8 mouse cellular contexts compared by ENCODE assay signal in the genomic region with DNA sequence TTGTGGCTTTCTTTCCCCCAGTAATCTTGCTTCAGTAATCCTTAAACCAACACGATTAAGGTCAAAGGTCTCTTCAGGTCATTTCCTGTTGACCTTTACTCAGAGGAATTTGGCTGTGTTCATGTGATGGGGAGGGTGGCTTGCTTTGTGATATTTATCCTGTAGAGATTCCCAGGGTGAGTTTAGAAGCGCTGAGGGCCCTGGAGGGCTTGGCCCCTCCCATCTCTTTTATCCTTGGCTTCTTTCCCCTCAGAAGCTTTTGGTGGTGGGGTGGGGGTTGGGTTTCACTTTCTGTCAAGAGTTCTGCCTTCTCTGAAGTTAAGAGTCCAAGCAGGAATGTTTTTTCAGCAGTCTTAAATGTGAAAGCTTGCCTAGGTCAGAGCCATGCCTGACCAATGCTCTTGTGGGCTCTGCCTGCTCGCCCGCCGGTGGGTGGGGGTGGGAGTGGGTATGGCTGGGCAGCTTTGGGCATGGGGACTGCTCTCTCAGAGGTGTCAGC. TPM values are rescaled to one million over a fixed set of nuclear protein-coding genes. Genes with fewer than 3 reads are reported as not detected.
DNase-seq lines count a peak whose midpoint lies in the region; ATAC-seq and TF ChIP-seq lines count a peak whose summit lies in the region.

No protein-coding gene starts in this region.

- peak; percentile 58 to 81 for DNase-seq in adrenal gland, adult (ENCODE audit: inconsistent age in 2 of 2, low spot score in 1 of 2)
- no peak for DNase-seq in adrenal gland, adult 8-10 months
- DNase-seq in hindbrain, embryonic 14.5 days (ENCODE audit: low spot score), result no peak
- peak; percentile 42 for DNase-seq in limb, embryonic 14.5 days (ENCODE audit: low spot score)
- DNase-seq in layer of hippocampus, postnatal 36 days, result no peak
- no peak for DNase-seq in right cerebral cortex, postnatal 4 days

- TF ChIP-seq CTCF in embryonic fibroblast, embryonic 13.5 days (IDR thresholded peaks at IDR 0.05; ENCODE audit: borderline replicate concordance, insufficient read depth, low read length), result no peak

- H3K27me3 ChIP-seq in hindbrain, embryonic 14.5 days (ENCODE audit: control insufficient read depth, insufficient read depth, low read length), result no peaks in the 10 kb centered on the region
- no peaks in the 10 kb centered on the region for H3K27me3 ChIP-seq in limb, embryonic 14.5 days (ENCODE audit: control insufficient read depth, insufficient read depth, low read length)
- H3K27me3 ChIP-seq in myocyte (ENCODE audit: control insufficient read depth, insufficient read depth, insufficient read length), result no peaks in the 10 kb centered on the region

- H3K79me2 ChIP-seq in myocyte (ENCODE audit: control insufficient read depth, insufficient read depth), result peaks cover 60% of the 10 kb centered on the region

- peak overlapping the region; percentile 45 for H3K27ac ChIP-seq in embryonic fibroblast, embryonic 13.5 days (ENCODE audit: insufficient read depth, low read length)
- H3K27ac ChIP-seq in hindbrain, embryonic 14.5 days, result no peak overlapping the region
- peak overlapping the region; percentile 63 for H3K27ac ChIP-seq in limb, embryonic 14.5 days (replicated peaks; ENCODE audit: low read depth, low read length)

- H3K36me3 ChIP-seq in hindbrain, embryonic 14.5 days (replicated peaks; ENCODE audit: control insufficient read depth, insufficient read depth), result no peaks in the 10 kb centered on the region
- peaks cover 8% of the 10 kb centered on the region; the same call in 1 of the 2 replicates for H3K36me3 ChIP-seq in limb, embryonic 14.5 days (ENCODE audit: control insufficient read depth, insufficient read depth, low read length)
- peaks cover 2% of the 10 kb centered on the region for H3K36me3 ChIP-seq in myocyte (ENCODE audit: control insufficient read depth, insufficient read depth)

- H3ac ChIP-seq in myocyte (ENCODE audit: control insufficient read depth, insufficient read length), result no peak overlapping the region

- H3K4me1 ChIP-seq in embryonic fibroblast, embryonic 13.5 days (ENCODE audit: control insufficient read depth, insufficient read depth, low read length), result peaks cover 34% of the 10 kb centered on the region
- peaks cover 15% of the 10 kb centered on the region for H3K4me1 ChIP-seq in hindbrain, embryonic 14.5 days (replicated peaks; ENCODE audit: control insufficient read depth, insufficient read depth, low read length)
- H3K4me1 ChIP-seq in limb, embryonic 14.5 days (ENCODE audit: control insufficient read depth, insufficient read depth, low read length), result peaks cover 54% of the 10 kb centered on the region

- no peak overlapping the region for H3K4me3 ChIP-seq in embryonic fibroblast, embryonic 13.5 days (ENCODE audit: insufficient read depth, low read length)
- no peak overlapping the region for H3K4me3 ChIP-seq in hindbrain, embryonic 14.5 days (replicated peaks; ENCODE audit: low read length)
- no peak overlapping the region for H3K4me3 ChIP-seq in limb, embryonic 14.5 days (replicated peaks; ENCODE audit: low read length)
- no peak overlapping the region for H3K4me3 ChIP-seq in myocyte

- 4% methylated on average over 5 of the region's 5 CpGs for WGBS in hindbrain, embryonic 14.5 days
- WGBS in limb, embryonic 14.5 days, result 0% methylated on average over 5 of the region's 5 CpGs

- no peaks in the 10 kb centered on the region for H3K9me3 ChIP-seq in hindbrain, embryonic 14.5 days (ENCODE audit: control insufficient read depth, low read length)
- no peaks in the 10 kb centered on the region for H3K9me3 ChIP-seq in limb, embryonic 14.5 days (ENCODE audit: control insufficient read depth, low read length)

- no peak for TF ChIP-seq POLR2A in embryonic fibroblast, embryonic 13.5 days (IDR thresholded peaks at IDR 0.05; ENCODE audit: low read depth, low read length)
- TF ChIP-seq POLR2A in limb, embryonic 14.5 days (IDR thresholded peaks at IDR 0.05; ENCODE audit: borderline replicate concordance, extremely low read depth, insufficient read depth, insufficient read length), result no peak
- TF ChIP-seq POLR2A in myocyte (IDR thresholded peaks at IDR 0.05; ENCODE audit: insufficient read length, low read depth), result no peak

- 0 out of 2 replicates have a peak, but pooled peaks have one; percentile 31 for ATAC-seq in hindbrain, embryonic 14.5 days (ENCODE audit: low FRiP score)
- no peak; the same call in 1 of the 2 replicates for ATAC-seq in limb, embryonic 14.5 days (ENCODE audit: low FRiP score, low read depth)

- H3K4me2 ChIP-seq in hindbrain, embryonic 14.5 days (replicated peaks), result peak overlapping the region; percentile 11; the same call in 1 of the 2 replicates
- peak overlapping the region; percentile 35 for H3K4me2 ChIP-seq in limb, embryonic 14.5 days (replicated peaks; ENCODE audit: low read depth, low read length, severe bottlenecking)
- H3K4me2 ChIP-seq in myocyte (ENCODE audit: low read depth), result peak overlapping the region; percentile 1

- no peak overlapping the region for H3K9ac ChIP-seq in hindbrain, embryonic 14.5 days
- no peak overlapping the region for H3K9ac ChIP-seq in limb, embryonic 14.5 days (ENCODE audit: low read depth, low read length, severe bottlenecking)

TF ChIP-seq in myocyte, 11 proteins besides CTCF, POLR2A, EP300 and RAD21:
- TF ChIP-seq MAX (IDR thresholded peaks at IDR 0.05; ENCODE audit: low read depth) (no peak), MYOG (IDR thresholded peaks at IDR 0.05; ENCODE audit: control insufficient read depth in 1 of 3, insufficient read depth in 1 of 3, insufficient read length in 2 of 3, low read depth in 2 of 3) (no peak), E2F4 (IDR thresholded peaks at IDR 0.05; ENCODE audit: insufficient read depth) (no peak)

RNA-seq across cellular contexts. Expression of gene Farp1, which starts 18.1 kb away (rescaled TPM):
- total RNA-seq in adrenal gland, adult 8-10 months (2022), result 10 to 100 TPM; 15.5 to 24.1 (median 21.4) TPM
- 127 and 142 TPM in 2 replicates for polyA plus RNA-seq in embryonic fibroblast, embryonic 13.5 days (2011; ENCODE audit: insufficient read length, low read depth, missing spikeins)
- polyA plus RNA-seq in hindbrain, embryonic 14.5 days (2014; fragmentation: Nextera tagmentation; extraction: Ambion mirVana), result 44.6 and 45.2 TPM in 2 replicates
- 78.5 and 91.4 TPM in 2 replicates for polyA plus RNA-seq in limb, embryonic 14.5 days (2012; rRNA removed)
- 43.3 and 51.4 TPM in 2 replicates for polyA plus RNA-seq in limb, embryonic 14.5 days (2014; fragmentation: Nextera tagmentation; extraction: Ambion mirVana)
- 29.7 TPM for polyA plus RNA-seq in myocyte (2012; fragmentation: generic; extraction: Trizol)
- 100 to 1,000 TPM in 1 of 2 experiments, 10 to 100 TPM in 1; 91.6 to 115 TPM for total RNA-seq in layer of hippocampus, postnatal 36 days (2021)

Comparison
In these comparisons a context has a peak if more than half of its experiments do, and no peak if none do; other contexts are left out.
1. DNase-seq: peak in adrenal gland, adult (2 of 2) and limb, embryonic 14.5 days (single experiment); none in adrenal gland, adult 8-10 months (single experiment), hindbrain, embryonic 14.5 days (single experiment), layer of hippocampus, postnatal 36 days (0 of 2) and right cerebral cortex, postnatal 4 days (single experiment).
2. Peak in every context shown above with its lines, with median percentiles within 50 percentile points of each other: H3K4me2 ChIP-seq.